Mouse (Mus musculus): ENCODE results near the gene Zfp708.
"Not testable (repeated sequence)": the region's sequence is repeated elsewhere in the genome, so short reads cannot be mapped to it uniquely, and the experiment has no call there.

Gene Zfp708

DNA sequence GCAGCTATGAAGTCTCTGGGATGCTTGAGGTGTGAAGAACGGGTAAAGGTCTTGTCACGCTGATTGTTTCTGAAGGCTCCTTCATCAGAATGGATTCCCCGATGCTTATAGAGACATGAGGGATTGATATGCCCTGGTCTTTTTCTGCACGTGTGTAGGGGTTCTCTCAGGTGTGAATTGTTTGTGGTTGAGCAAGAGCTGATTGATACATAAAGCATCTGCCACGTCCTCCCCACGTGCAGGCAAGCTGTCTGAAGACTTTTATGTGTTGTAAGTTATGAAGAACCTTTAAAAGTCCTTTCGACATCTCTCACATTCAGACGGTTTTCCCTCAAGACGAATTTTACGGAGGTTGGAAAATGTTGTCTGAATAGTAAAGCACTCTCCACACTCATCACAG lies at the start of gene Zfp708:
Gene Zfp708 (minus strand): TSS at position 101 of the 400 bp plus-strand sequence.
- in situ Hi-C loops (cut with MseI, MboI), result no loop called here

DNA sequence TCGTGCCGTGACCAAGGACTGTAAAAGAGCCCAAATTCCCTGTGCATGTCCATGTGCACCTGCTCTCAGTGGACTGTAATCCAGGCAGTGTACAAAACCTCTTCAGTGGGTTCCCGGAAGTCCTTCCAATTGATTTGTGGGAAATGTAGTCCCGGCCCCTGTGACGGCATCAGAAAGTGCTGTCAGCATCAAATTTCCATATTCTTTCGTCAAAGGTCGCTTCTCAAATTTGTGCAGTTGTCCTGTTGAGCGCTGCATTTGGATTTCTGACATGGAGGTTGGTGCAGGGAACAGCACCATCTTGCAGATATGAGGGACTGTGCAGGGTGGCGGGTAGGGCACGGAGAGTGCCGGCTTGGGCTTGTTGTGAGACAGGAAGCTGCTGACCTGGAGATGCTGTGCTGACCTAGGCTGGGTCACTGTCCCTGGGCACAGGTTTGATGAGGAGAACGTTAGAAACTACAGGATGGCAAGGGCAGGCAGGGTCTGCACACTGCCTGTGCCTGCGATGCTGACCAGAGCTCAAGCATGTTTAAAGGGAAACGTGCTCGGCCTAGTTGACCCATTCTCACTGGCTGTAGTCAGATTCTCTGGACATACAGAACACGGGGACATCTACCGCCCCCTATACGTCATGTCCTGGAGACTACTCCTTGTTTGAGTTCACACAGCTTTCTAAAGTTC lies 30.4 kb upstream of the Zfp708 start:
- in situ Hi-C loops (cut with MseI, MboI), result no loop called here

GRCm38 (mm10) chr13:67127507-67127906 lies 29.7 kb upstream of the Zfp708 start:
- in situ Hi-C loops (cut with MseI, MboI), result not testable (repeated sequence)

DNA sequence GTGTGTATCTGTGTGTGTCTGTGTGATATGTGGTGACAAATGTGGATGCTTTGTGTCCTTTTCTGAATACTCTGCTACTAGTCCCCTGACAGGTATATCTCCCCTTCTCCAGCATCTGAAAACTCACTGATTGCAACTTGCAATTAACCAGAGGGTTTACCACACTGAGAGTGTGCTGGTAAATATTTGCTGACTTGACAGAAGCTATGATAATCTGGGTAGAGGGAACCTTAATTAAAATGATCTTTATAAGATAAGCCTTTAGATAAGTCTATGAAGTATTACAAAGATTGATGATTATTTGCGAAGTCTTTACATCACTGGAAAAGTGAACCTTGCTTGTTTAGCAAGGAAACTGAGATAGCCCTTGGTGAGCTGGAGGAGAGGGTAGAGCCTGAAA lies 26.7 kb upstream of the Zfp708 start:
- in situ Hi-C loops (cut with MseI, MboI), result no loop called here

GRCm38 (mm10) chr13:67121360-67121759 lies 23.6 kb upstream of the Zfp708 start, which contains the start of gene Zfp759:
Gene Zfp759 (plus strand): TSS chr13:67121660.
- in situ Hi-C loops (cut with MseI, MboI), result not testable (repeated sequence)

GRCm38 (mm10) chr13:67116163-67116562 lies 18.4 kb upstream of the Zfp708 start, which contains the start of gene Rslcan18:
Gene Rslcan18 (minus strand): TSS chr13:67116263.
- in situ Hi-C loops (cut with MseI, MboI), result not testable (repeated sequence)

GRCm38 (mm10) chr13:67113287-67113686 lies 15.5 kb upstream of the Zfp708 start:
- in situ Hi-C loops (cut with MseI, MboI), result no loop called here

DNA sequence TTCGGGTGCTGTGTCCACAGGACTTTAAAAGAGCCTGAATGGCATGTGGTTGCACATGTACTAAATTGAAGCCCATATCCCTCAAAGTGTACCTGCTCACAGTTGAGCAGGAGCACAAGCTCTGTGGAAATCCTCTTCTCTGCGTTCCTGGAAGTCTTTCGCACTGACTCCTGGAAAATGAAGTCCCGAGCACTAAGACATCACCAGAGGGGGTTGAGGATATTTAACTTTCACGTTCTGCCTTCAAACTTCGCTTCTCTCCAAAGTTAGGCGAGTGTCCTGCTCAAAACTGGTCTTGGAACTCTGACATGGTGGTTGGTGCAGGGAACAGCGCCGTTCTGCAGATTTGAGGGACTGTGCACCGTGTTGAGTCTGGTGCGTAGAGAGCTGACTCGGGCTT lies 14.3 kb upstream of the Zfp708 start:
- in situ Hi-C loops (cut with MseI, MboI), result no loop called here

- in situ Hi-C loops (cut with MseI, MboI), result no loop called here
Observed at GRCm38 (mm10) chr13:67108821-67109206, 11.0 kb upstream of the Zfp708 start.

DNA sequence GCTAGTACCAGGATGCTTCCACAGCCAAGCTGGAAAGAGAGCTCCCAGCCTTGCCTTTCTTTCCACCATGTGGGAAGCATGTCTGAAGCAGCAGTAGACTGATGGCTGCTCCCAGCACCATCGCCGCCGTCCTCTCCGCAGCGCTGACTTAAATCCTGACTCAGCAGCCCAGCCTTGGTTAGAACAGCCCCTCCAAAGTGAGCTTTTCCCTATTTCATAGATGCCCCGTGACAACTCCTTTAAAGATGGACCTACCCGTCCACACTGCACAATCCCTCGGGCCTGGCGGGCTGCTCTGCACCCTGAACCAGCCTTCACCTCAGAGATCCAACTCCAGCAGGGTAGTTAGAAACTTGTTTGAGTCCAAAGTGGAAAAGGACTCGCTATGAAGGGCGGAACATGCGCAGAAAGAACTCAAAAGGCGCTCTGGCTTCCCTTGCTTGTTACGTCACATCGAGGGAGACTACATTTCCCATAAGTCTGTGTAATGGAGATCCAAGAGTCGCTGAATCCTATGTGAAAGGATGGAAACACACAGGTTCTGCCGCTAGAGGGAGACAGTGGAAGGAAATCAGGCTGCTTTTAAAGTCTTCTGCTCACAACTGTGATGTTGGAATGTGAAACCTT lies 10.5 kb upstream of the Zfp708 start, which contains the start of gene Gm28557:
Gene Gm28557 (minus strand): TSS at position 411 of the 627 bp plus-strand sequence.
- in situ Hi-C loops (cut with MseI, MboI), result no loop called here

DNA sequence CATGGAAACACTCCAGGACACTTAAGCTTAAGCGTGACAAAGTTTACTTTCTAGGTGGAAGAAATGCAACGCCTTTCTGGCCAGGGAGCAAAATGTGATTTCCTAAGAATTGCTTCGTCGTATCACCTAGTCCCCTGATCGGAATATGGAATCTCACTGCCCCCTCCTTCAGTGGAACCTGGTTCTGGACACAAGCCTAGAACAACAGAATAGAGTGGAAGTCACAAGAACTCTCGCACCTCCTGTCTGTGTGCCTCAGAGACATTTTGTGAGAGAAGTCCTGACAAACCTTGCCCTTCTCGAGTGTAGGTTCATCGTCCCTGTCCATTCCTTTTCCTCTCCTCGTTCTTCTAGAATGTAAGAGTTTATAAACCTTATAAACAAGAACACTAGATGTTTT lies 9.9 kb upstream of the Zfp708 start:
- in situ Hi-C loops (cut with MseI, MboI), result no loop called here

DNA sequence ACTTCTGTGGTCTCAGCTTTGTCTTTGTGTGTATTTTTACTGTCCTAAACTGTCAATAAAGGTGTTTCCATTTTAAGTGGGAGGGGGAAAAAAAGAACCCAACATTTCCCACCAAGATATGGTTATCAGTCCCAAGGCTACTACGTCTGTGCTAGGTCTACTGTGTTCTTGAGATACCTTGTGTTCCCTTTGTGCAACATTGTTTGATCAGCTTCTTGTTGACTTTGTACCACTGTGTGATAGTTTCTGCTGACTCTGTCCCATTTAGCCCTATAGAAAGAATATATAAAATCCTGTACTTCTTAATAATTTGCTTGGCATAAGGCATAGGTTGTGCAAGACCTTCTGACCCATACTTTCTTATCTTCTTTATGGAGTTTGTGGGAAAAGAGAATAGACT lies 7.6 kb downstream of the Zfp708 start:
- in situ Hi-C loops (cut with MseI, MboI), result no loop called here

DNA sequence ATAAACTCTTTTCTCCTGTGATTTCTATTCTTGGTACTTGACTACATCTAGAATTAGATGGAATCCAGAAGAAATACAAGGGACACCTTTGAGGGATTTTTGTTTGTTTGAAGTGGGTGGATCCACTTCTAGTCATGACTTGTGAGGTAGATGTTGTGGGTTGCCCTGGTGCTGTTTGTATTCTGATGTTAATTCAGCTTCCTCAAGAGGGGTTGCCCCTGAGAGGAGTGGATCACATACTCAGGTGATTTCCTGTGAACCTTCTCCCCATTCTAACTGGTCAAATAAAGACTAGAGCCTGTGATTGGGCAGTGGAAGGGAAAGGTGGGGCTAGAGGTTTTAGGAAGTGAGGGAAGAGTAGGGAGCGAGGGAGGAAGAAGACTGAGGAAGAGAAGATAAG lies 15.8 kb downstream of the Zfp708 start:
- in situ Hi-C loops (cut with MseI, MboI), result no loop called here

DNA sequence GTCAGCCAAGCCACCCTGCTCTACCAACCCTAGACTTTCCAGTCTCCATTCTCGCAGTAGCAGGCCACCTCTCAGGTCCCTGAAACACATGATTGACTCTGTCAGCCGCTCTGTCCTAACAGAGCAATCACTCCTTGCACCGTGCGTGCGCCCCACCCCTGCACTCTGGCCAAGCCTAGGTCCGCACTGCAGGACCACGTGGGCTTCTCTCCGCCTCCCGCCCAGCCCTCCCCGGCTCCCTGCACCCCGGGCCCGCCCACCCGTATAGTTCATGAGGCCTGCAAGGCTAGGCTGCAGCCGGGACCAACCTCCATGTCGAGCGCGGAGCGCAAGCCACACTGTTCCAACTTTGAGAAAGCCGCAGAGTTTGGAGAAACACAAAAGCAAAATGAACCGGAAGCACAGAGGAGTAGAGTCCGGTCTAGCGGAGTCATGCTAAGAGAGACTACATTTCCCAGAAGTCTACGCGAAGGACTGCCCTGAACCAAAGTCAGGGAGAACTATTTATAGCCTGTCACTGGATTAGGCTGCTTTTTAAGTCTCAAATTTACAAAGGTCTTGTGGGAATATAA lies 16.5 kb downstream of the Zfp708 start:
- in situ Hi-C loops (cut with MseI, MboI), result no loop called here

DNA sequence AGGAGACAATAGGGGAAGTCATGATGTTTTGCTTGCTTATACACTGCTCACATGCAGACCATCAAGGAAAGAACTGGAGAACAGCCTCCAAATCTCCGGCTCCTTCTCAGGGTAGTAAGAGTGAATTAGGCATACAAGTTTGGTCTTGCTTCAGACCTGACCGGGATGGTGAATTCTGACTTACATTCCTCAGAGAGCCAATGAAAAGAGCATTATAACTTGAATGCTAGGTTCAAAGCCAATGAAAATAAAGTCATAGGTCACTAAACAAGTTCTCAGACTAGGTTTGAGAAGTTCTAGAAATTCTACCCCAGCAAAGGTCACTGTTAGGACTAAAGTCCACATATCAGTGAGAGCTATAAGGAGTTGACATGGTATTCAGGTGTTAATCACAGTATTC lies 20.5 kb downstream of the Zfp708 start:
- in situ Hi-C loops (cut with MseI, MboI), result no loop called here

DNA sequence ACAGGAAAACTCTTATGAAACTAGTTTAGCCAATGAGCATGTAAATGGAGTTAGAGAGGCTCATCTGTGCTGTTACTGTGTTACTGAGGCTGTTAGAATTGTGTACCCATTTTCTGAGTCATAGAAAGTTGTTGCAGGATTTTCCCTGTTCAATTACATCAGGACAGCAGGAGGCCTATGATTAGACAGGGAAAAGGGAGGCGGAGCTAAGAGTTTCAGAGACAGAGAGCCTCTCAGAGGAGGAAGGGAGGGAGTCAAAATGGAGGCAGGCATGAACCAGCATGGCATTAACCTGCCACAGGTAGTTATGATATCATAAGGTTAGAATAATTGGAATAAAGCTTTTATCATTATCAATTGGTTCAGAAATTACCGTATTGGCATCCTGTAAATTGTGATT lies 25.0 kb downstream of the Zfp708 start:
- in situ Hi-C loops (cut with MseI, MboI), result no loop called here

GRCm38 (mm10) chr13:67065386-67065785 lies 32.4 kb downstream of the Zfp708 start:
- in situ Hi-C loops (cut with MseI, MboI), result no loop called here

GRCm38 (mm10) chr13:67062427-67062826 lies 35.3 kb downstream of the Zfp708 start:
- in situ Hi-C loops (cut with MseI, MboI), result no loop called here

GRCm38 (mm10) chr13:67060786-67061358 lies 36.9 kb downstream of the Zfp708 start, which contains the start of gene Zfp712:
Gene Zfp712 (minus strand): TSS chr13:67061170.
- in situ Hi-C loops (cut with MseI, MboI), result no loop called here

DNA sequence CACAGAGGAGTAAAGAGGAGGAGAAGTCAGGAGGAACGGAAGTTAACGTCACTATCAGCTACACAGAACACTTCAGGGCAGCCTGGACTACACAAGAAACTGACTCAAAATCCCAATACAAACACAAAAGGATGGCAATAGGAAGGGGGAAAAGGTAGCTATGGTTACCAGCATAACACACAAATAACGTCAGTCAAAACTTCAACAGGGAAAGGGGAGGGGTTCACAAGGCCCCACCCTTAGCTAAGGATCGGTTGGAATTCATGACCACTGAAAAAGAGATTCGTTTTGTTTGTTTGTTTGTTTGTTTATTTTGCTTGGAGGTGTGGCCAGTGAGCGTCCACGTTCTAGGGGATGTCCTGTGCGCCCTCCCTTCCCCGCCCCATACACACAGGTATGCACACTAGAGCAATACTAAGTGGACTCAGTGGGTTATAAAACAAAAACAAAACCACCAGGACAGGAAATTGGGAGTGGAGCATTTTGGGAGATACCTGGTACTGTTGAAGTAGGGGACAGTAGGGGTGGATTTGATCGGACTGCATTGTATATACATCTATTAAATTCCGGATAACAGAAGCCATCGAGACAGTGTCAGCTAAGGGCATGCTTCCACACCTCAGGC lies 37.5 kb downstream of the Zfp708 start:
- in situ Hi-C loops (cut with MseI, MboI), result no loop called here

Measured in mouse trophoblast stem cell (cell line).